Mouse (Mus musculus): Measurements from ENCODE around the gene Gm10135.

Gene Gm10135

DNA sequence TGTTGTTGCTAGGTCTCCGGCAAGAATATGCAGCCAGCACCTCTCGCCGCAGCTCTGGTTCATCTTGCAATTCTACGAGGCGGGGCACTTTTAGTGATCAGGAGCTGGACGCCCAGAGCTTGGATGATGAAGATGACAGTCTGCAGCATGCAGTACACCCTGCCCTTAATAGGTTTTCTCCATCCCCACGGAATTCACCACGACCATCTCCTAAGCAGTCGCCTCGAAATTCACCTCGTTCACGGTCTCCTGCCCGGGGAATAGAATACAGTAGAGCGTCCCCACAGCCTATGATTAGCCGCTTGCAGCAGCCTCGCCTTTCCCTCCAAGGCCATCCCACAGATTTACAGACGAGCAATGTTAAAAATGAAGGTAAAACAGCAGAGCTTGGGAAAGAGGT is 17.2 kb downstream of the Gm10135 start:
- no peak for DNase-seq

DNA sequence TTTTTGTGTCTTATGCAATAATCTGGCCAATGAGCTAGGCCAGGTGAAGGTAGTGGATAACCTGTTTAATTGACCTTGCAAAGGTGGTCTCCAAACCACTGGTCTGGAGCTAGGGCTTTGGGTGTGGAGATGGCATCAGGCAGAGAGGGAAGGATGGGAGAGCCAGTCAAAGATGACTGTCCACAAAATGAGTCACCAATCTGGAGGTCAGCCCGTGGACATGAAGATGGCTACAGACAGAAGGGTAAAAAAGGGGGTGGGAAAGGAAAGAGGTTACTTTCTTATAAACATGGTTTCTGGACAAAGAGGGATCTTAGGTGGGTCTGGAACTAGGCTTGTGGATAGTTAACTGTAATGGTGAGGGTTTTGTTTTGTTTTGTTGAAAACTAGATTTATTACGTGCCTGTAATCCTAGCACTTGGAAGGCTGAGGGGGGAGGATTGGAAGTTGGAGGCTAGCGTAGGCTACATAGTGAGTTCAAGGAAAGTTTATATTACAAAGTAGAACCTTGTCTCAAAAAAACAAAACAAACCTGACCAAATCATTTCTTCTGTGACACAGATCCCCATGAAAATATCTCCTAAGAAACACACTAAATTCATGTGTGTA is 20.4 kb downstream of the Gm10135 start:
- DNase-seq: no peak

DNA sequence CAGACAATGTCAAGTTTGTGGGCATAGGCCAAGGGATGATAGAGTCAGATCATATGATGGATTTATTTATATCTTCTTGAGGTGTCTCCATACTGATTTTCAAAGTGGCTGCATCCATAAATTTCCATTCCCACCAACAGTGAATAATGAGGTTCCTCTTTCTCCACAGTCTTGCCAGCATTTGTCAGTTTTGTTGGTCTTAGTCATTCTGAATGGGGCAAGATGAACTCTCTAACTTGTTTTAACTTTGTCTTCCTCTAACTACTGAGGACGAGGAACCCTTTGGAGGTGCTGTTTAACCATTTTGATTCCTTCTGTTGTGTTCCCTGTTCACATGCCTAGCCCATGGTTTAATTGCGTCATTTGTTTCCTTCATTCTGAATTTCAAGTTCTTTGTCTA is 24.2 kb downstream of the Gm10135 start:
- no peak for DNase-seq

DNA sequence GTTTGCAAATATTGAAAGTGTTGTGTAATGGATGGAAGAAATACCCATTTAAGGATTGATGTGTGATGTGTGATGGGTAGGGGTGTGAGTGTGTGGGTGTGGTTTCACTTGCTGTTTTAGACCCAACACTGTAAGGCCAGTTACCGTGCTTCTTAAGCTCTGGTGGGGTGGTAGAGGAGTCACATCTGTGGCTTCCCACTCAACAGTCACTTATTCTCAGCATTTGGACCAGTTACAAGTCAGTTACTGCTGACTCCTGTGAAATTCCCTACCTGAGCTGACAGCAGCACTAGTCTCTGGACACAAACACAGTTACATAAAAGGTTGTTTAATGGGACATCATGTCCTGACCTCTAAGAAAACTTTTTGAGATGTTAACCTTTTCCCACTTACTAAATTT is 26.4 kb downstream of the Gm10135 start:
- no peak for DNase-seq

DNA sequence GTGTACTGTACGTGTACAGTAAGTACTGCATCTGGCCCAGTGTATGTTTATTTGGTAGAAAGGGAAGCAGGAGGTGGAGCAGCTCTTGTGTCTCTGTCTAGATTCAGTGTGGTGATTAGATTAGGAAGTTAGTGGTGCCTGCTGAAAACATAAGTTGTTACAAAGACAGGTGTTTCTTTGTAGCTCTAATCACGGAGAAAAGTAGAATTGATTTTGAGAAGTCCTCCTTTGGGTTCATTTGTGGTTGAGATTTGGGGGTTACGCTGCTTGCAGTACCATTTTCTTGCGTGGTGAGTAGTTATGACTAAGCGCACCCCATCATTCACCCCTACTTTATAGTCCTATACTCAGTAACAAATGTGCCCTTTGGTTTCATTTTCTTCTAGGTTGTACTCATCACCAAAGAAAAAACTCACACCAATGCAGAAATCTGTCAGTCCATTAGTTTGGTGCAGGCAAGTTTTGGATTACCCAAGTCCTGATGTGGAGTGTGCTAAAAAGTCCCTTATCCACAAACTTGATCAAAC is 33.5 kb downstream of the Gm10135 start:
- DNase-seq: no peak

DNA sequence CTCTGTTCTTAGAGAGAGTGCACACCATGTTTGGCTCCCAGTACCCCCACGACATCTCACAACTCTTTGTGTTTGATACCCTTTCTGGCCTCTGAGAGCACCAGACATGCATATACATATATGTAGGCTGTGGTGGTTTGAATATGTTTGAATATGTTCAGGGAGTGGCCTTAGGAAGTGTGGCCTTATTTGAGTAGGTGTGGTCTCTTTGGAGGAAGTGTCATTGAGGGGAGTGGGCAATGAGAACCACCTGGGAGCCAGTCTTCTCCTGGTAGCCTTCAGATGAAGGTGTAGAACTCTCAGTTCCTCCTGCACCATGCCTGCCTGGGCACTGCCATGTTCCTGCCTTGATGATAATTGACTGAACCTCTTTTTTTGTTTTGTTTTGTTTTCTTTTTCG is 35.2 kb downstream of the Gm10135 start:
- no peak for DNase-seq

DNA sequence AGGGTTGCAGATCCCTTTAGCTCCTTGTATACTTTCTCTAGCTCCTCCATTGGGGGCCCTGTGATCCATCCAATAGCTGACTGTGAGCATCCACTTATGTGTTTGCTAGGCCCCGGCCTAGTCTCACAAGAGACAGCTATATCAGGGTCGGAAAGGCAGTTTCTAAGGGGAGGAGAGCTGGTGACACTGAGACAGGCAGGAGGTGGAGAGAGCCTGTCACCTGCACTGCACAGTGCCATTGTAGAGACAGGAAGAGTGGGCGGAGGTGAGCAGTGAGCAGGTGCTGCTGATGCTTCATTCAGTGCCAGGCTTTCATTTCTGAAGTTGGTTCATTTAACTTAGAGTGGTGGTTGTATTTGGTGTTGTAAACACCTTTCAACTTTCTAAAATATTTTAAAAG is 36.1 kb downstream of the Gm10135 start:
- DNase-seq: peak; percentile 54

DNA sequence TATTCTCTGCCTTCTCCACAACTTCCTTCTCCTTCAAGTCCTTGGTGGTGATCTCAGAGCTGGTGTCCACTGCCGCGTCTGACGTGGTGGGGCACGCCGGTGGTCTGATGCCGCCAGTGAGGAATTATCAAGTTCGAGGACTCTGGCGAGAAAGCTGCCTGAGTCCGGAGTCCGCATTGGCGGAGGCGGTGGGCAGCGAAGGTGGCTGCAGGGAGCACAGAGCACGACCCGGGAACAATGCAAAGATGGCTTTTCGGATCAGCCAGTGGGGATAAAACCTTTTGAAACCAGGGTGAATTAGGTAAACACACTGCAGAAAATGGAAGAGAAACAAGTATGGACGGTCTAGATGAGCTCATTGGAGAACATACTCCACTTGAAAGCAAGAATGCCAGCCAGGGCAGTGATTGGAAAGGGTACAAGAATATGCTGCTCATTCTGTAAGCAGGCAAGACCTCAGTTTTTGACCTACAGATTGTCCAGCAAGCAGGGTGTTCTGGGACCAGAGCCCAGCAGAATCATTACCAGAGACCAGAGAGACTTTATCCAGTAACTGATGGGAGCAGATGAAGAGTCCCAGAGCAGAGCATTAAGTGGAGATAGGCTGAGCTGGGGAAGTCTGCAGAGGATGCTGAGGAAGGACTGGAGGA is 41.4 kb downstream of the Gm10135 start:
- DNase-seq: no peak

DNA sequence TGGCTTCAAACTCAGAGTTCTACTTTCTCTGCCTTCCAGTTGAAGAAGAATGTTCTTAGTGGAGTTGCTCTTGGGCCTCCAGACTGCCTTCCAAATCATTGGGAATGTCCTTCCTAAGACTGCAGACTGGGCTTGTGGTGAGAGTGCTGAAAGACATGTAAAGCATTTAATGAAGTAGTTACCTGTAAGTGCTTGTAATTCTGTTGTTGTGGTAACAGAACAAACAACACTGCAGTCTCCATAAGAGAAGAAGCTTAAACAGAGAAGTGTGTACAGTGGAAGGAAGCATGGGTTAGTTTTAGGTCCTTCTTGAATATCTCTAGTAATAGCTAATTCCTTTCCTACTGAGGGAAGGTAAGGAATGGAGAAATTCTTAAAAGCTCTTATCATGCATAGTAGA is 47.4 kb downstream of the Gm10135 start:
- DNase-seq: no peak

DNA sequence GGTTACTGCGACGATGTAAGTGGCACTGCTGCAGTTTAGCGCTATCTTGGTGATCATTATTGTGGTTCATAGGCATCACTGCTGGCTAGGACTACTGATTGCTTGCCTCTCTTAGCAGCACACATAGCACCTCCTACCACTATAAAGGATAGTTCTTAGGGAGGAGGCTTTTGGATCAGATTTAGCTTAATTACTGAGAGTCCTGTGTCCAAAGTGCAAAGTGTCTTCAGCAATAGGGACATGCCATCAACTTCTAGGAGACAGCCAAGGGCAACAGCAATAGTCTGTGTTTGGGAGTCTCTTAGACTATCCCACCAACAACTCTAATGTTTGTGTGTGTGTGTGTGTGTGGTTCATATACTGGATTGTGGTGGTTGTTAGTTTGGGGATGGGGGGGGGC is 51.7 kb downstream of the Gm10135 start:
- no peak for DNase-seq

DNA sequence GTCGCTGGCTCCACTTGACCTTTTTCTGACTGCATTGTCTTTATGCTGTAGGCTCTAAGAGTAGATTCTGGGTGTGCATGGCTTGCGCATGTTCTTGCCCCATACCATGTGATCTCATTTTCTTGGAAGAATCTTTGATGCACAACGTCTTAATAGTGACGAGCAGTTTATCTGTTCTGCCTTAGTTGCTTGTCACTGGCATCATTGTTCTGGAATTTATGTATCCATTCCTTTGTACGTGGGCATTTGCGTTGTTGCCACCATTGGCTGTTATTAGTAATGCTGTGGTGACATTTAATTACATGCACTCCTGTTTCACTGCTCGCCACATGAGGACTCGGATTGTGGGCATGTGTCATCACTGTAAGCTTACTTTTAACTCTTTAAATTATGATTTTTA is 53.3 kb downstream of the Gm10135 start:
- no peak for DNase-seq

DNA sequence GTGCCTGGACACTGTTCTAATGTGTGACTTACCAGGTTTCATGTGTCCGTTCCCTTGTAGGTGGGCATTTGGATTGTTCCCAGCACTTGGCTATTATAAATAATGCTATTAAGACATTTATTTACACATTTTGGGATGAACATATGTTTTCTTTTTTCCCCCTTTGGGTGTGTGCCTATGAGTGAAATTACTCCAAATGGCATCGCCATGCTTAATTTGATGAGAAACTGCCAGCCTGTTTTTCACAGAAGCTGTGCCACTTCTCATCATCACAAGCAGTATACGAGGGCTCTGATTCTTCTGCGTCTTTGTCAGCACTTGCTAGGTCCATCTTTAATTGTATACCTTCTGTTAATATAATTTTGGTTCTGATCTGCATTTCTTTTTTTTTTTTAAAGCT is 54.1 kb downstream of the Gm10135 start:
- DNase-seq: no peak

DNA sequence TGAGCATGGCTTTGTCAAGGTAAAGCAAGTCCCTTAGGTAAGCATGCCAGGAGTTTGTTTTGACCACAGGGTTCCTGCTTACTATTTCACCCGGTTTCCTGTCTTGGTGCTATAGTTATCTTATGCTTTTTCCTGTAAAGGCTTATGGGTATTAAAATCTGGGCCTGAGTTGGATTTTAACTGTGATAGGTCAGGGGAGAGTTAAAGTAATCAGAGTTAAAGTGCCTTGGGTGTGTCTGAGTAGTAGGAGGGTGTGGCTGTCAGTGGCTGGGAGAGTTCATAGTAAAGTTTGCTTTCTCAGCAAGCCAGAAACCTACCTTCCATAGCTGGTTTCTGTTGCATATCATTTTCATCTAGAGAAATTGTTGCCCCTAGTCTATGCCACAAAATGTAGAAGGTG is 57.7 kb downstream of the Gm10135 start:
- DNase-seq: no peak

DNA sequence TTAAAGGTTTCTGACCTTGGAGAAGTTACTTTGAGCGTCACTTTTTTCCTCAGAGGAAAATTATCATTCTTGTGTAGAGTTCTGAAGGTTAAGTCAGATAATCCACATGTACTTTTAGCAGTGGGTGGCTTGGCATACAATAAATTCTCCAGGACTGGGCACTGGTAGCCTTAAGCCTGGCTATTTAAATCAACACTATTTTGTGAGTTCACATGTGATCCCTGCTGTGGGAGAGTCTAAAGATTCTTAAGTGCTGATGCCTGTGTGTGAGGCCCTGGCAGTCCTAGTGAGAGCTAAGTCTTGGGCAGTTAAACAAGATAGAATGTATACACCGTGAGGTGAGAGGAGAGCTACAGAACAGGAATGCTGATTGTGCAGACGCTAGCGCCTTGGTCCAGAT is 58.5 kb downstream of the Gm10135 start:
- no peak for DNase-seq
